Comparison of ENCODE assay signal across 11 mouse cellular contexts in genomic region chr5:111247571-111248265, GRCm38 (mm10).
DNase-seq lines count a peak whose midpoint lies in the region; ATAC-seq and TF ChIP-seq lines count a peak whose summit lies in the region.
"Had no signal": no experiment of that assay in that cellular context is flagged by ENCODE, and none has a peak within 500 bp of the region (broad histone marks: within the 10 kb centered on the region; RNA-seq: fewer than 3 reads in every experiment).

No protein-coding gene starts in this region.

- no peak overlapping the region for H3K4me2 ChIP-seq in heart, embryonic 11.5 days
- H3K4me2 ChIP-seq in heart, embryonic 13.5 days, result no peak overlapping the region
- H3K4me2 ChIP-seq: hindbrain, embryonic 12.5 days had no signal

- H3K27me3 ChIP-seq in heart, embryonic 11.5 days (ENCODE audit: control insufficient read depth, insufficient read depth, low read length), result no peaks in the 10 kb centered on the region; the same call in 1 of the 2 replicates
- no peaks in the 10 kb centered on the region for H3K27me3 ChIP-seq in Patski
- H3K27me3 ChIP-seq in heart, embryonic 13.5 days (replicated peaks), result peaks cover 9% of the 10 kb centered on the region
- H3K27me3 ChIP-seq: hindbrain, embryonic 12.5 days had no signal

- peak; percentile 37 to 56 for DNase-seq in heart, adult 18-20 months
- DNase-seq in 3134 (ENCODE audit: extremely low read depth, insufficient read length, low spot score) (peak; percentile 81), Patski (ENCODE audit: low read depth, low spot score) (peak; percentile 90)
- DNase-seq in spleen, adult 18-20 months, result no peak
- no peak for DNase-seq in embryo, embryonic 10.5 days (ENCODE audit: low spot score)
- DNase-seq: embryo, embryonic 11 days; forebrain, postnatal 0 days; thymus, adult 18-20 months had no signal

- 59% methylated on average over 10 of the region's 10 CpGs for WGBS in heart, embryonic 11.5 days (ENCODE audit: insufficient replicate concordance)
- WGBS in heart, embryonic 13.5 days, result 44% methylated on average over 10 of the region's 10 CpGs

- TF ChIP-seq CTCF in Patski (IDR thresholded peaks at IDR 0.05), result no peak

- POLR2A ChIA-PET in Patski (lab: Charles Lee), result interaction anchor here (0.7 to 1.5 kb wide), 2 partner anchors 9 to 250 kb away, joined by 3 read pairs; no protein-coding TSS in a partner anchor

- no peaks in the 10 kb centered on the region for H3K36me3 ChIP-seq in heart, embryonic 11.5 days (ENCODE audit: control insufficient read depth, insufficient read depth, low read length)
- no peaks in the 10 kb centered on the region for H3K36me3 ChIP-seq in heart, embryonic 13.5 days

- CTCF ChIA-PET in Patski (lab: Charles Lee), result interaction anchor here (0.7 to 2.1 kb wide), 6 partner anchors 9 to 39 kb away, joined by 3 to 6 read pairs (median 4); no protein-coding TSS in a partner anchor

- no peak overlapping the region for H3K27ac ChIP-seq in heart, embryonic 11.5 days (ENCODE audit: low read depth, low read length)
- H3K27ac ChIP-seq in heart, embryonic 13.5 days (replicated peaks), result peak overlapping the region; percentile 9
- H3K27ac ChIP-seq: hindbrain, embryonic 12.5 days had no signal

- no peak for ATAC-seq in heart, embryonic 11.5 days (replicated peaks; ENCODE audit: insufficient number of reproducible peaks, low FRiP score, low TSS enrichment)
- ATAC-seq in Patski, result peak; percentile 90
- ATAC-seq in heart, embryonic 13.5 days (ENCODE audit: extremely low read depth, insufficient number of reproducible peaks, low FRiP score, low TSS enrichment), result no peak
- ATAC-seq: forebrain, postnatal 0 days had no signal

- H3K9me3 ChIP-seq in heart, embryonic 11.5 days (replicated peaks; ENCODE audit: control insufficient read depth, low read length), result no peaks in the 10 kb centered on the region
- no peaks in the 10 kb centered on the region for H3K9me3 ChIP-seq in heart, embryonic 13.5 days
- H3K9me3 ChIP-seq: hindbrain, embryonic 12.5 days had no signal

- peaks cover 32% of the 10 kb centered on the region for H3K4me1 ChIP-seq in heart, embryonic 11.5 days (ENCODE audit: control insufficient read depth, insufficient read depth, low read length)
- H3K4me1 ChIP-seq in heart, embryonic 13.5 days, result peaks cover 46% of the 10 kb centered on the region

- in situ Hi-C loops in Patski (cut with MboI; ENCODE audit: low pct_unique_long_range_greater_than_20kb), result no loop called here

- H3K9ac ChIP-seq in heart, embryonic 11.5 days (ENCODE audit: low read depth, low read length), result no peak overlapping the region
- no peak overlapping the region for H3K9ac ChIP-seq in heart, embryonic 13.5 days
- H3K9ac ChIP-seq: forebrain, postnatal 0 days; hindbrain, embryonic 12.5 days had no signal

- no peak overlapping the region for H3K4me3 ChIP-seq in heart, embryonic 11.5 days (ENCODE audit: low read depth, low read length)
- H3K4me3 ChIP-seq in heart, embryonic 13.5 days, result no peak overlapping the region
- H3K4me3 ChIP-seq: hindbrain, embryonic 12.5 days had no signal

Comparison
In these comparisons a context has a peak if more than half of its experiments do, and no peak if none do; other contexts are left out.
1. DNase-seq: peak in heart, adult 18-20 months (2 of 2), 3134 (single experiment) and Patski (single experiment); none in spleen, adult 18-20 months (0 of 2) and embryo, embryonic 10.5 days (single experiment).